Mouse (Mus musculus) mature B cell (primary cell): Measurements from ENCODE around the gene Rps28.

Experiments used
- in situ Hi-C: fragments of 300-500 bp; cut with MboI; formaldehyde crosslinking; loops from 2 replicates; pipeline ENCODE4 v1.14.3; 2019

The Rps28 gene

DNA sequence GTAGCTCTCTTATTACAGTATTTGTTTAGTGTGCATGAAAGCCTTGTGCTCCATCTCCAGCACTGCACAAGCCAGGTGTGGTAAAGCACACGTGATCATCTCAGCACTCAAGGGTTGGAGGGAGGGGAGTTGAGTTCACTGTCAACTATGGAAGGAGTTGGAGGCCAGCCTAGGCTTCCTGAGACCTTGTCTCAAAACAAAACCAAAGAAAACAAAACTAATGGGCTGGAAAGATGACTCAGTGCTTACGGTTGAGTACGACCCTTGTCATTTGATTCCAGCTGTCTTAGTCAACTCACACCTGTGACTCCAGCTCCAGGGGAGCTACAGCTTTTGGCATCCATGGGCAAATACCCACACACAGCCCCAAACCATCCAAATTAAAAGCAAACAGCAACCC, 11.9 kb downstream of the Rps28 start:
- in situ Hi-C loops: loop anchor here (25.0 kb wide), 1 partner anchor 375 kb away; the partner anchor contains the start of gene Actl9

GRCm38 (mm10) chr17:33811142-33811516, 13.2 kb downstream of the Rps28 start:
- in situ Hi-C loops: loop anchor here (25.0 kb wide), 1 partner anchor 374 kb away; the partner anchor contains the start of gene Actl9

DNA sequence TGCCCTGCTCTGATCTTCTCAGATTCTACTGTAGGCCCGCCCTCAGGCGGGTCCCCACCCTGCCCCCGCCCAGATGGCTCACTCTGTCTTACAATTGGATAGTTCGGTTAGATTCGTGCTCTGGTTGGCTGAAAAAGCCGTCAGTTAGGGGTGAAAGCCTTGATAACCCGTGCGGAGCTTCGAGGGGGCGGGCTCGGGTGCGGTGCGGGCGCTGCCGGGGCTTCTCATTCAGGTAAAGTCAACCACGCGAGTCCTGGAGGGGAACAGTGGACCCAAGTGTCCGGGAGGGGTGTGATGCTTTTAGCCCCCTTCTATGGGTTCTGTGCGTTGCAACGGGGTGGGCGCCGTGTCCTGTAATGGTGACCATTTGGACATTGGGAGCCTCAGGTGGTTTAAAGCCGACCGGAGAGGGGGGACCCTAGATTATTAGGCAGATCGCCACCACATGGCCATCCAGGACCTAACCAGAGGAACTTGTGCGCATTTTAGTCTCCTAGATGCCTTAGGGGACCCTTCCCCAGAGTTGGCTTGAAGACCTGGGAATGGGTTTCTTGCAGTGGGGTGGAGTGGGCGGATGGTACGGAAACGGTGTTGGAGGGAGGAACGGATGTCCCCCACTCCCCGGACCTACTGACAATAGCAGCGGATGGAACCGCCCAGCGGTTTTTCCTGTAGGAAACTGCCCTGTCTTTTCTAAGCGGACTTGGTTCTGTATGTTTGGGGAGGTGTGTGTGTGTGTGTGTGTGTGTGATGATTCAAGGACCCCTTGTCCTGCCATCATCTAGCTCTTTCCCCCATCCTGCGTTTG, 13.8 kb downstream of the Rps28 start, which contains the start of gene Kank3:
Kank3 (plus strand) TSS at position 186 of the 808 bp plus-strand sequence.
- in situ Hi-C loops: loop anchor here (25.0 kb wide), 1 partner anchor 373 kb away; the partner anchor contains the start of gene Actl9

DNA sequence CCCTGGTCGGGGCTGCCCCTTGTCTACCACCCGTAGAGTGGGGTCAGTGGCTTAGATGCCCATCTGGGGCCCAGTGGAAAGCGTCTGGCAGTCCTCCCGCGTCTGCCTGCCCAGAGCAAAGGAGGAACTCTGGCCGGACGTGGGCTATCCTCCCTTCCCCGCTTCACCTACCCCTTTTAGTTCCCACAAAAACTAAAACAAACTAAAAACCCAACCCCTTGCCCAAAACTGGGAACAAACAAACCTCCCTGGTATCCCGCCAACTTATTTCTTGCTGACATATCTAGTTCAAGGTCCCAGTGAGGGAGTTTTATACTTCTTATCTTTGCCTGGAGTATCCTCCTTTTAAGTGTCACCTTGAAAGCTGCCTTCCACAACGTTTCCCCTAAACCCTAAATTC, 16.2 kb downstream of the Rps28 start:
- in situ Hi-C loops: loop anchor here (25.0 kb wide), 1 partner anchor 371 kb away; the partner anchor contains the start of gene Actl9

DNA sequence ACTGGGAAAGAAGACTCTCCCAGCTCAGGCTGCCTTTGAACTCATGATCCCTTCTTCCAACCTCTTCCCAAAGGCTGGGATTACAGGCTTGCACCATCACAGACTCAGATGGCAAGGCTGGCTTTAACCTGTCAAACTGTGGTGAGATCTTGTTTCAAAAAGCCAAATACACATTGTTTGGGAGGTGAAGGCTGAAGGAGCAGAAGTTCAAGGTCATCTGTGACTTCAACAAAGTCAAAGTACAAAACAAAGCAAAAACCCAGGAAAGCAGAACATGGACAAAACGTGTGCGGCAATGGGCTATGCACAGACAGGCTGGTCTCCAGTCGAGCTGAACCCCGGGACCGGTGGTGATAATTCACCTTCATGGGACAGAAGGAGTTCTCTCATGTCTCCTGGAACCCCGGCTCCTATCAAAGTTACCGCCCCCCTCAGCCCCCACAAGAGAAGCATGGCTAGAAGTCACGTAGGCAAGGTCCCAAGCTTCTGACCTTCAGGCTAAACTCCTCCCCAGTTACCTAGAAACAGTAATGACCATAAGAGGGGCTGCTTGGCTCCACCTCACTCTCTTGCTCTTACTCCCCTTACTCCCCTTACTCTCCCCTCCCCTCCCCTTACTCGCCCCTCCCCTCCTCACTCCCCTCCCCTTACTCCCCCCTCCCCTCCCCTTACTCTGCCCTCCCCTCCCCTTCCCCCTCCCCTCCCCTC, 17.0 kb downstream of the Rps28 start:
- in situ Hi-C loops: loop anchor here (25.0 kb wide), 1 partner anchor 370 kb away; the partner anchor contains the start of gene Actl9

DNA sequence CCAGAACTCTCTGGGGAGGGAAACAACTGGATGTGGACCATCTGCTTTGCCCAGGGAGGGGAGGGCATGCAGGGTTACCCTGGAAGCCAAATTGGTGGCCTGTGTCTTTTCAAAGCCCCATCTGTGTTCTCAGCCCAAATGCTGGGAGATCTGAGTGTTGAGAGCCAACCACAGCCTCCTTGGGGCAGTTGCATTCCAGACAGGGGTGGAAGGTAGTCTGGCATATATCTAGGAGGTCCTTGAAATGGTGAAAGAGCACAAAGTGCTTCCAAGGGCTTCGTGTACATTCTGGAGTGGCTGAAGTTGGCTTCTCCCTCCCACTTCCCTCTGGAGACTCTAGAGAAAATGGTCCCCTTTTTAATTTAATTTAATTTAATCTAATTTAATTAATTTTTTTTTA, 19.6 kb downstream of the Rps28 start:
- in situ Hi-C loops: loop anchor here (25.0 kb wide), 1 partner anchor 367 kb away; the partner anchor contains the start of gene Actl9

DNA sequence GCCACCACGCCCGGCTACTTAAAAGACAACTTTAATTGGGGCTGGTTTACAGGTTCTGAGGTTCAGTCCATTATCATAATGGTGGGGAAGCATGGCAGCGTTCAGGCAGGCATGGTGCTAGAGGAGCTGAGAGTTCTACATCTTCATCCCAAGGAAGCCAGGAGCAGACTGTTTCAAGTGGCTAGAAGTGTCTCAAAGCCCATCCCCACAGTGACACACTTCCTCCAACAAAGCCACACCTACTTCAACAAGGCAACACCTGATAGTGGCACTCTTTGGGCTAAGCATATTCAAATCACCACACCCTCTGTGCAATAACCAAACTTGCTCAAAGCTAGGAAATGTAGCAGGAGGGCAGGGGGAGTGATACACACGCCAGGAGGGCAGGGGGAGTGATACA, 20.2 kb downstream of the Rps28 start:
- in situ Hi-C loops: loop anchor here (25.0 kb wide), 1 partner anchor 367 kb away; the partner anchor contains the start of gene Actl9

- in situ Hi-C loops: loop anchor here (25.0 kb wide), 1 partner anchor 365 kb away; the partner anchor contains the start of gene Actl9
These were observed 22.1 kb downstream of the Rps28 start for GRCm38 (mm10) chr17:33802221-33802620.

GRCm38 (mm10) chr17:33799277-33799676, 25.1 kb downstream of the Rps28 start:
- in situ Hi-C loops: no loop called here

DNA sequence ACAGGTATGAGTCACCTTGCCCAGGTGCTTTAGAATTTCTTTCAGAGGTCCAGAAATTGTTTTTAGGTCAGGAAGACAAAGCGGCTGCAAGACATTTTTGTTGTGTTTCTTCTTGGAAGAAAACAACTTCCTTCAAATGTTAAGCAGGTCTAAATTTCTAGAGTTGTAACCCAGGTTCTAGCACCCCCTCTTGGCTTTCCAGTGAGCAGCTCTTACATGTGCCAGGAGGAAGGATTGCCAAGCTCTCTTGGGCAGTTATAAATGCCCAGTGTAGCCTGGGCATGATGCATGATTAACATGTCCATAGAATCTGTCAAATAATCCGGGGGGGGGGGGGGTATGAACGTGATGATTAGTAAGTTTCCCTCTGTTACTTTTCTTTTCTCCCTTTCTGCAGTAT, 26.1 kb downstream of the Rps28 start:
- in situ Hi-C loops: no loop called here

DNA sequence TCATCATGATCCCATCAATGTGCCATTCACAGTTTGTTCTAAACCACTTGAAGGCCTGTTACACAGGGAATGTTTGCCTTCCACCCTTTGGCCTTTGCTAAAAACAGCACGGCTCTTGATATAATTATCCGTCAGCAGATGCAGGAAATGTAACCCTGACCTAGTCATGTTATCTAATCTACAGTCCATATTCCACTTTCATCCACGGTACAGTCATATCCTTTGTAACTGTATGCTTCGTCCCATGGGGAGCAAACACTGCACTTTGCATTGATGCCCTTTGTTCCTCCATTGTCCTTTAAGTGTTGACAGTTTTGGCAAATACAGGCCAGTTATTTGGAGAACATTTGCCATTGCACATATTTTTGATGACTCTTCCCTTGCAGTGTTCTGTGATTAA, 35.6 kb downstream of the Rps28 start:
- in situ Hi-C loops: no loop called here

DNA sequence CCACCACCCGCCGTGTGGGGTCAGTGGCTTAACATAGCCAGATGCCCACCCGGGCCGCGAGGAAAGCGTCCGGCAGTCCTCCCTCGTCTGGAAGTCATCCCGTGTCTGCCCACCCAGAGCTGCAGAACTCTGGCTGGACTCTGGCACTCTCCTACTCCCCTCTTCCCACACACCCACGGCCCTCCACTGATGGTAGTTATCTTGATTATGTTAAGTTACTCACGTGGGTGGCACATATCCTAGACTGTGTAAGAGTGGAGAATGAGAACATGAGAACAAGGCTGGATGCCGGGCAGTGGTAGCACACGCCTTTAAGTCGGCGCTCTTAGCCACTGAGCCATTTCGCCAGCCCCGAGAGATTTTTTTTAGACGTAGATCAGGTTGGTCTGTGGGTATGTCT, 38.0 kb downstream of the Rps28 start:
- in situ Hi-C loops: no loop called here

DNA sequence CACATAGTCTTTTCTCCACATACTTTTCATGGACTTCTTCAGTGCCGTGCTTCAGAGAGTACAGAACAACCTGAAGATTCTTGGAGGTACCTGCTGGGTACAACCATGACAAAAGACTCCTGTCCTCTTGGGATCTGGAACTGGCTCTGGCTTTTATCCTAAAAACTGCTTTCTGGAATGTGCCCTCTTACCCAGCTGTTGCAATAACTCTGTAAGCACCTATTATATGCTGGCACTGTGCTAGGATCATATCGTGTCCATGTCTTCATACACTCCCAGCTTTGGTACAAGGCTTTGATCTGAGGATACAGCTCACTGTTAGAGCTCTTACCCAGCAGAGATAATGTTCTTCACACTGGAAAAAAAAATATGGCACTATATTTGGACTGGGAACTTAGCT, 39.4 kb downstream of the Rps28 start:
- in situ Hi-C loops: no loop called here

DNA sequence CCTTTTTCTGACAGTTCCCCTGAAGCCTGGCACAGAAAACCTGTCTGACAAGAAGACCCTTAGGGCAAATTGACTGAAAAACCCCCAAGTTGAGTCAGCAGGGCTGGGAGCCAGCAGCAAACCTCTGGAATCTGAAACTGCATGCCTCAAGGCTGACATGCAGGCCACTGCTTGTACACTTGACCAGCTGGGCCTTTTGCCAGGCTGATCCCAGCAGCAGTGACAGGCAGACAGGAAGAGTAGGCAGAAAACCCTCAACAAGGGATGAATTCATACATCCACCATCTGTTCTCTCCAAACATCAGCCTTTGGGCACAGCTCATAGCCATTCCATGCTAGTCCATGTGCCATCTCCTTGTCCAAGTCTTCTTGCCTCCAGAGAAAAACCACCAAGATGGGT, 41.0 kb downstream of the Rps28 start:
- in situ Hi-C loops: no loop called here

GRCm38 (mm10) chr17:33782067-33782466, 42.3 kb downstream of the Rps28 start:
- in situ Hi-C loops: no loop called here

GRCm38 (mm10) chr17:33781124-33781977, 43.0 kb downstream of the Rps28 start, which contains the start of gene Angptl4:
Angptl4 (minus strand) TSS chr17:33781830.
- in situ Hi-C loops: no loop called here

DNA sequence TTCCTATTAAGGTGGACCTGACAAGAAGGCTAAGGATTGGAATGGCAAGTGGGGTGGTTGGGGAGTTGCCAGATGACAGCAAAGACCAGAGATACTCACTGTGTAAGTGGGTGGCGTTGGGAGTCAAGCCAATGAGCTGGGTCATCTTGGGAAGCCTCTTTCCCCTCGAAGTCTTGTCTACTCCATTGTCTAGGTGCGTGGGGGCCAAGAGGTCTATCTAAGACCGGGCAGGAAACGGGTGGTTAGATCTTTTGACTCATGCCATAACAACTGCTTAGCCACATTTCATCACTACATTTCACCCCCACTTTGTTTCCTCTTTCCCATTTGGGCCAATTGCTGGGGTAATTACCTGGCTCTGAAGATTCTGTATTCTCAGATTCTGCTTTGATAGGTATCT, 43.9 kb downstream of the Rps28 start:
- in situ Hi-C loops: no loop called here

- in situ Hi-C loops: no loop called here
These were observed 44.4 kb downstream of the Rps28 start for GRCm38 (mm10) chr17:33779967-33780295.

- in situ Hi-C loops: no loop called here
These were observed 44.9 kb downstream of the Rps28 start for GRCm38 (mm10) chr17:33779271-33779966.

GRCm38 (mm10) chr17:33775287-33775686, 49.1 kb downstream of the Rps28 start:
- in situ Hi-C loops: no loop called here

- in situ Hi-C loops: no loop called here
These were observed 49.7 kb downstream of the Rps28 start for GRCm38 (mm10) chr17:33774573-33775155.
